Mouse (Mus musculus) frontal cortex, postnatal 25 days (tissue): ENCODE data around the gene Rnf167.

Experiments used
- DNase-seq, 2 experiments: peaks; one replicate each; pipeline ENCODE4 v3.0.0; 2022; ENCODE audit warnings: low spot score in 2 of 2

Rnf167 gene

GRCm38 (mm10) chr11:70637764-70638163 lies 9.3 kb upstream of the Rnf167 start:
- no peak for DNase-seq

DNA sequence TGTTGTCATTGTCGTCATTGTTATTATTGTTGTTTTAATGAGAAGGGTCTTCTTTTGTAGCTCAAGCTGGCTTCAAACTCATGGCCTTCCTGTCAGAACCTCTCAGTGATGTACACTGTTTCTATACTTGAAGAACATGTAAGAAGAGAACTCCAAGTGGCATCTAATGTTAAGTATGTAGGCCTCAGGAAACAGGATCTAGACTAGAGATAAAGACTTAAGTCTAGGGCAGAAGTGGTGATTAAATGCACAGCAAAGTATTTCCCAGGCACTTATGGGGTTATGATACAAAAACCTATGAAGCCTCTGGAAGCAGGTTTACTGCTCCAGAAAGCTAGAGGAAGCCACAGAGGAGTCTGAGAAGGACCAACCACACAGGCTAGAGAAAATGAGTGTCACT lies 8.7 kb upstream of the Rnf167 start:
- DNase-seq = no peak

DNA sequence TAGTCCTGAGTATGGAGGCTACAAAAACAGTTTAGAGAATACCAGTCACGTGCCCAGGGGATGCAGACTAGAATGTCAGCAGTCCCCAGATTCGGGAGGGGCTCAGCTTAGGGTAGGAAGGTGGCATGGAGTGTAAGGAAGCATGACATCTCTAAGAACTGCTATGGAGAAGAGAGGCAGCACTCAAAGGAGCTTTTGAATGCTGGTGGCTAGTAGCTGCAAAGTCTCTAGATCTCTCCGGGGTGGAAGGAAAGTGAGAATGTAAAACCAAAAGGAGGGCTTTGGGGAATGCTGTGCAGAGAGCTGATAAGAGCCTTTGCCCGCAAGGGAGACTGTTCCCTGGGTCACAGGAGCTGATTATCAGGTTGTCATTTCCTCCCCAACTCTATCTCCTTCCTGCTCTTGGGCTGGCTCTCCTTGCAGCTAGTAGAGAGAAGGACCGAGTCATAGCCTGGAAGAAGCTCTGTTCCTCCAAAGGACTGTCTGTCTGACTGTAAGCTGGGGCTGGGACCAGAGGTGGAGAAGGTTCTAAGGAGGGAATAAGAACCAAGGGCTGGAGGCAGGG lies 8.2 kb upstream of the Rnf167 start, which contains the start of gene Gp1ba:
Gene Gp1ba, plus strand, starts transcription at position 409 of the 565 bp plus-strand sequence.
- peak in 1 of 2 experiments; percentile 1 for DNase-seq

- DNase-seq = no peak
These were observed 7.1 kb upstream of the Rnf167 start for GRCm38 (mm10) chr11:70639976-70640375.

DNA sequence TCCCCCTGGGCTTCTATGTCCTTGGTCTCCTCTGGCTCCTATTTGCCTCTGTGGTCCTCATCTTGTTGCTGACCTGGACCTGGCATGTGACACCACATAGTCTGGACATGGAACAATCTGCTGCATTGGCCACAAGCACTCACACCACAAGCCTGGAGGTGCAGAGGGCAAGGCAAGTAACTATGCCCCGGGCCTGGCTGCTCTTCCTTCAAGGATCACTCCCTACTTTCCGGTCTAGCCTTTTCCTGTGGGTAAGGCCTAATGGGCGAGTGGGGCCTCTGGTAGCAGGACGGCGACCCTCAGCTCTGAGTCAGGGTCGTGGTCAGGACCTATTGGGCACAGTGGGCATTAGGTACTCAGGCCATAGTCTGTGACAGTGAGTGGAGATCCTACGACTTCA lies 5.8 kb upstream of the Rnf167 start:
- no peak for DNase-seq

DNA sequence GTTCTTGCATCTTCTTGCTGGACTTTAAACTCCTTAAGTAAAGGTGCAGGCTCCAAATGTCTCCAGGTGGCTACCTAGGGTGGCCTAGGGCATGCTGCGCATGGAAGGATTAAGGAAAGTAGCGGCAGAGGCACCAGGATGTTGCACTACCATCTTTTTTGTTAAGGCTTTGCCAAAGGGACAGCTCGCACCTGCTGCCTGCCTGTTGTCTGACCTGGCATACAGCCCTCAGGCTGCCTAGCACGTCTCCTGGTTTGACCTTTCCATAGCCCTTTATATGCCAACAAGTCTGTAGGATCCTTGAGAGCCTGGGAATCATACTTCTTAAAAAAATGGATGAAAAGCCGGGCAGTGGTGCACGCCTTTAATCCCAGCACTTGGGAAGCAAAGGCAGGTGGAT lies 4.0 kb upstream of the Rnf167 start:
- DNase-seq = no peak

- DNase-seq = no peak
These were observed 2.4 kb upstream of the Rnf167 start for GRCm38 (mm10) chr11:70644564-70645103.

DNA sequence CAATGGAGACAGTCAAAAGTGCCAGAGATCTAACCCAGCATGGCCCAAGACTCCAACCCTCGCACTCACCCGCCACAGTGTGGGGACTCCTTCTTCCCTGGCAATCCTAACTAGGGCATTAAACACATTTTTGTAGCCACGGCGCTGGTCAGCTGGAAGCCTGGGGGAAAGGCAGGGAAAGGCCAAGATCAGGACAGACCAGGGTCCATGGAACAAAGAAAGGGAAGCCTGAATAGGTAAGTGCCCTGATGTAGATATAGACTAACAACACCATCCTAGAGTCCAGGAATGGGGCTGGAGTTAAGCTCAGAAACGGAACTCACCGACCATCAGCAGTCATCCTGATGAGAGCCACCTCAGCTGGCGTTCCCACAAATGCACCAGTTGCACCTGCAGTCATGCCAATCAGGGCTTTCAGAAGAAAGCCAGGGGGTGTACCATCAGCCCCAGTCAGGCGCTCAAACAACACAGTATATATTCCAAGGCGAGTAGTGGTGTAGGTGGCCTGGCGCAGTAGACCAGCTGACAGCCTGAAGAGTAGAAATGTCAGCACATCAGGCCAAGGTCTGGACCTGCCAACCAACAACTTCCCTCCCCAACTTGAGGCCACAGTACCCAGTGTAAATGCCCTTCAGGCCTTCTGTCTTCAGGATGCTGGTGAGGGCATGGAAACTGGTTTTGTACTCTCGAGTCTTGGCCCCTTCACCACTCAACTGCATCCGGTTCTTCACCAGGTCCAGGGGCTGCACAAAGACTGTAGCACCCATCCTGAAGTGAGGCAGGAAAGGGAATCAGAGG lies 1.4 kb upstream of the Rnf167 start:
- no peak for DNase-seq

- no peak for DNase-seq
These were observed 828 bp upstream of the Rnf167 start for GRCm38 (mm10) chr11:70646259-70646555.

DNA sequence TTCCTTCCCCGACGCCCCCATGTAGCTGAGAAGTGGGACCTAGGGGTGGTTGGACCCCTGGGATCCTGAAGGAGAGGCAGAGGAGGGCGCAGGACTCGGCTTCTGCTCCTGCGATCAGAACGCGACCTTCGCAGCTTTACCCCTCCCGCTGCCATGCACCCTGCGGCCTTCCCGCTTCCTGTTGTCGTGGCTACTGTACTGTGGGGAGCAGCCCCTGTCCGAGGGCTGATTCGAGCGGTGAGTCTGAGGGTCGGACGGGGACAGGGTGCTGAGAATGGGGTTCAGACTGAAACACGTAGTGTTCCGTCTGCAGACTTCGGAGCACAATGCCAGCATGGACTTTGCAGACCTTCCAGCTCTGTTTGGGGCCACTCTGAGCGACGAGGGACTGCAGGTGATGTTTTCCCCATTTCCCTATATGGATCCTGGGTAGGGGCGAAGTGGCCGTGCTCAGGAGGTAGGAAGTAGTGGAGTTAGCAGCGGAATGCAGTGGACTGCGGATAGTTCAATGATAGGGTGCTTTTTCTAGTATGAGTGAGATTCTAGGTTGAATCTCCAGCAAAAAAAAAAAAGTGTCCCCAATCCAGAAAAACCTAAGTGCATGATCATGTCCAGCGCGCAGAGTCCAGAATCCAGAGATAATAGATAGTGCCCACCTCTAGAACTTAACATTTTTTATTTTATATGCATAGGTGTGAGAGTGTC lies 833 bp downstream of the Rnf167 start:
- DNase-seq = peak in 1 of 2 experiments; percentile 15

DNA sequence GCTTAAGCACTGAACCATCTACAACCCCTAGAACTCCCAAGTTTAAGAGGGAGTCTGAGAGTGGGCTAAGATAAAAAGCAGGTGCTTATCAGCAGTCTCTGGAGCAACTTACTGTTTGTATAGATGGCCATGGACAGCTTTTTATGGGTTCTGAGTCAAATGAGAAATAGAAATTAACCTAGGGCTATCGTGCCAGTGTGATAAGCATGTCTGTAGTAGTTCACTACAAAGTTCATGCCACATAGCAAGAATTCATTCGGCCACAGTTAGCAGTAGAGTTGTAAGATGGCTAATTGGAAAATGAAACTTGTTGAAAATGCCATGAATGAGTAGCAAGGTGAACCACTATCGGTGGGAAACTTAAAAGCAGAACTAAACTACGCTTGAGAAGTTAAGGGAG lies 1.5 kb downstream of the Rnf167 start:
- DNase-seq = peak in 1 of 2 experiments; percentile 3

DNA sequence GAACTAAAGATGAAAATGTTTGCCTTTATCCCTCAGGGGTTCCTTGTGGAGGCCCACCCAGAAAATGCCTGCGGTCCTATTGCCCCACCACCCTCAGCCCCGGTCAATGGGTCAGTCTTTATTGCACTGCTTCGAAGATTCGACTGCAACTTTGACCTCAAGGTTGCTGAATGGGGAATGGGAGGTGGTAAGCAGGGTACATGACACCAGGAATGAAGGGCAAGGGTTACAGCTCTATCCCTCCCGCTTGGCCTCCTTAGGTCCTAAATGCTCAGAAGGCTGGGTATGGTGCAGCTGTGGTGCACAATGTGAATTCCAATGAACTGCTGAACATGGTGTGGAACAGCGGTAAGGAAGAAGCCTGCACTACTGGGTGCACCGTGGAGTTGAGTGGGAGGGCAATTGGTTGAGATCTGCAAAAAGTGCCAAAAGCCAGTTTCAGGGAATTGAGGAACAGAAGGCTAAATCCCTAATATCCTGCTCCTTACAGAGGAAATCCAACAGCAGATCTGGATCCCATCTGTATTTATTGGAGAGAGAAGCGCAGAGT lies 2.2 kb downstream of the Rnf167 start:
- no peak for DNase-seq

DNA sequence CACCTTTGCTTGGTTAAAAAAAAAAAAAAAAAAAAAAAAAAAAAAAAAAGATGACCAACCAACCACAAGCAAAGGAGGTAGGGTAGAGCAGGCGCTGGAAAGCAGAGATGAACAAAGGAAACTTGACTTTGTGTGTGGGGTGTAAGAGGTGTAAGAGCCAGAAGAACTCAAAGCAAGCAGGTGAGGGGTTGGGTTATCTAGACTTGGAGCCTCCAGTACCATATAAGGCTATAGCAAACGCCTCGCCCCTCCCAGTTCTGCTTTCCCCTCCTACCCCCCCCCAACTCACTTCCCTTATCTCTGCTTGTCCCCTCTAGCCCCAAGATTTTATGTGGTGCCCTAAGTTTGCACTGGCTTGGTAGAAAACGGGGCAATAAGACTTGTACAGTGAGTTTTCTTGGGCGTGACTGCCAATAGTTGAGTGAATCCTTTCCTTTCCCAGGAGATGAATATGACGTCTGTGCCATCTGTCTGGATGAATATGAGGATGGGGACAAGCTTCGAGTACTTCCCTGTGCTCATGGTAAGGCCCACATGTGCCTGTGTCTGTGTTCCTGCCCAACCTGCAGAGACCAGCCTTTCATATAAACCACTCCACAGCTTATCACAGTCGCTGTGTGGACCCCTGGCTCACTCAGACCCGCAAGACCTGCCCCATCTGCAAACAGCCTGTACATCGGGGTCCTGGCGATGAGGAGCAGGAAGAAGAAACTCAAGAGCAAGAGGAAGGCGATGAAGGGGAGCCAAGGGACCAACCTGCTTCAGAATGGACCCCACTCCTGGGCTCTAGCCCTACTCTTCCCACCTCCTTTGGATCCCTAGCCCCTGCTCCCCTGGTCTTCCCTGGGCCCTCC lies 3.5 kb downstream of the Rnf167 start:
- DNase-seq = peak in 1 of 2 experiments; percentile 5

- peak in 1 of 2 experiments; percentile 4 for DNase-seq
These were observed 4.4 kb downstream of the Rnf167 start for GRCm38 (mm10) chr11:70651391-70651790.

- peak in 1 of 2 experiments; percentile 3 for DNase-seq
These were observed 5.2 kb downstream of the Rnf167 start for GRCm38 (mm10) chr11:70652029-70652883.

DNA sequence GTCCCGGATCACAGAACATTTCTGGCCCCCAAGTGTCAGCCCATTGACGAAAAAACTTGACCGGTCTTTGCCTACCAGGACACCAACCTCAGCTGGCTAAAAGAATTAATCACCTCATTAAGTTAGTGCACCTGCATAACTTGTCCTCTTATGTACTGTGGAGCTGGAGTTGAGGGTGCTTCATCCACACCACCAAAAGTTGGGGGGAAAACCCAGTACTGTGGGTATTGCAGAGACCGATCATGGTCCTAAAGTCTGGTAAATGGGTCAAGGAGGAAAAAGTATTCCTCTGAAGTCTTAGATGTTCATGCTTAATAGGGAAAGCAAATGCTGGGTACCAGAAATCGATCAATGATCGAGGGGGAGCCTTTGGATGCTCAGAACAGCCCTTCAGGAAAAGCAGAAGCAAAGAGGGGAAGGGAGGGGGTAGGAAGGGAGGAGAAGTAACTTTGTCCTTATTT lies 5.9 kb downstream of the Rnf167 start:
- peak in 1 of 2 experiments; percentile 3 for DNase-seq

GRCm38 (mm10) chr11:70653345-70654197 lies 6.5 kb downstream of the Rnf167 start:
- no peak for DNase-seq

DNA sequence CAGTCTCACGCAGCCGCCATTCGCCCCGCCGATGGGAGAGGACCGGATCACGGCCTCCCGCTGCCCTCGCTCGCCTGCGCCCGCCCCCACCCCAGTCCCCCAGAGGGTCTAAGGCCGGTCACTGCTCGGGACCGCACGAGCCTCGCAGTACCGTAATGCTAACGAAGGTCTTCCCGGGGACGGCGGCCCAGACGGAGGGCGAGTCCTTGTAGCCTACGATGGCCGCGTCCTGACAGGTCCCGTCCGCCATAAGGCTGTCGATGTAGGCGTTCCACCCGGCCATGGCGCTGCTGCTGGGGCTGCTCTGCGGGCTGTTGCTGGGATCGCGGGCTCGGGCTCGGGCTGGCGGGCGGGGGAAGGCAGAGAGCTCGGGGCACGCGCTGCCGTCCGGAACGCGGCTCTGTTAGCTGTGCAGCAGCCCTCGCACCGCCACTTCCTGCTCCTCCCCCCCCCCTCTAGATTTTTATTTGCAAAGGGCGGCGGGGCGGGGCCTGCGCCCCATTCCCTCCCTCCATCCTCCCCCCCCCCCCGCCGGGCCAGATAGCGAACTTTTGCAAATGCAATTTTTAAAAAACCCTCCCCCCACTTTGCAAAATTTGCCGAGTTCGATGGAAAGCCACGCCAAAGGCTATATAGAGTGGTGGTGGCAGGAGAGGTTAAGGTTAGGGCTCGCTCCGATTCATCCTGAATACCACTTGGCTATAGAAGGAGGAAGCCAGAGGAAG lies 7.3 kb downstream of the Rnf167 start, which contains the start of gene Pfn1:
Gene Pfn1, minus strand, starts transcription at position 447 of the 725 bp plus-strand sequence.
- DNase-seq = peak; percentile 44 to 47
